Mouse (Mus musculus) neural tube, embryonic 14.5 days (tissue): ENCODE measurements around the gene Slfnl1. TPM values are rescaled to one million over a fixed set of nuclear protein-coding genes. Genes with fewer than 3 reads are reported as not detected.

Experiments
- ATAC-seq: fragments of 200-750 bp; cut with Nextera tagmentation; 2 replicates; pipeline ENCODE4 v1.8.0; 2017; ENCODE audit warnings: low read depth, mild to moderate bottlenecking, moderate TSS enrichment, moderate library complexity
- H3K27ac ChIP-seq: fragments of 300-500 bp; sonication (generic); 2 replicates; pipeline ENCODE4 v1.5.1; 2014; ENCODE audit warnings: low read depth, mild to moderate bottlenecking, control low read depth, low read length, moderate library complexity, mixed read lengths
- H3K27me3 ChIP-seq: fragments of 300-500 bp; sonication (generic); 2 replicates; pipeline ENCODE4 v1.6.1; 2014; ENCODE audit warnings: low read length; ENCODE audit not compliant: control insufficient read depth, insufficient read depth
- H3K36me3 ChIP-seq: fragments of 300-500 bp; sonication (generic); 2 replicates; pipeline ENCODE4 v1.6.1; 2014; ENCODE audit warnings: low read length, mixed read lengths; ENCODE audit not compliant: control insufficient read depth, insufficient read depth
- H3K4me1 ChIP-seq: fragments of 300-500 bp; sonication (generic); 2 replicates; pipeline ENCODE4 v1.6.1; 2014; ENCODE audit warnings: low read length; ENCODE audit not compliant: control insufficient read depth, insufficient read depth
- H3K4me2 ChIP-seq: fragments of 300-500 bp; sonication (generic); 2 replicates; pipeline ENCODE4 v1.6.1; 2014; ENCODE audit warnings: mild to moderate bottlenecking, low read depth, low read length, control low read depth
- H3K4me3 ChIP-seq: fragments of 300-500 bp; sonication (generic); 2 replicates; pipeline ENCODE4 v1.5.1; 2014; ENCODE audit warnings: low read depth, low read length, control low read depth, mixed read lengths
- H3K9ac ChIP-seq: fragments of 300-500 bp; sonication (generic); replicated peaks from 2 replicates; pipeline ENCODE4 v1.6.1; 2014; ENCODE audit warnings: low read depth, mild to moderate bottlenecking, control low read depth, low read length, mixed read lengths
- H3K9me3 ChIP-seq: fragments of 300-500 bp; sonication (generic); 2 replicates; pipeline ENCODE4 v1.6.1; 2016; ENCODE audit warnings: low read length; ENCODE audit not compliant: control insufficient read depth
- WGBS: fragments of 180-500 bp; shearing (Covaris S2); extraction: QIAGEN DNeasy Blood & Tissue Kit; methylation state at CpG from one replicate; pipeline ENCODE4 v1.1.7; 2014; 5-methylcytosine and 5-hydroxymethylcytosine counted together
- polyA plus RNA-seq: library from polyadenylated mRNA; unstranded; fragments of >200 nt; fragmentation: Nextera tagmentation; extraction: Ambion mirVana; gene quantifications from 2 replicates; pipeline ENCODE4 v1.2.1, GENCODE M21; 2014

Gene Slfnl1
- polyA plus RNA-seq, 1 experiment from 2014 or later = 0.15 TPM

GRCm38 (mm10) chr4:120523092-120523491, 8.9 kb upstream of the Slfnl1 start:
- H3K27me3 ChIP-seq = no peaks in the 10 kb centered on the region
- WGBS = over 99% methylated on average over 3 of the region's 3 CpGs
- no peak for ATAC-seq
- no peaks in the 10 kb centered on the region for H3K4me1 ChIP-seq
- no peaks in the 10 kb centered on the region for H3K9me3 ChIP-seq
- H3K36me3 ChIP-seq = peaks cover 56% of the 10 kb centered on the region
- no peak overlapping the region for H3K4me2 ChIP-seq
- no peak overlapping the region for H3K4me3 ChIP-seq
- no peak overlapping the region for H3K9ac ChIP-seq
- H3K27ac ChIP-seq = no peak overlapping the region

- Histone ChIP-seq H3K9me3 (no peaks in the 10 kb centered on the region), H3K27me3 (no peaks in the 10 kb centered on the region), H3K4me3 (no peak overlapping the region), H3K36me3 (peaks cover 51% of the 10 kb centered on the region), H3K4me1 (no peaks in the 10 kb centered on the region), H3K27ac (no peak overlapping the region), H3K4me2 (no peak overlapping the region), H3K9ac (no peak overlapping the region)
- WGBS = 89% methylated on average over 9 of the region's 9 CpGs
- ATAC-seq = no peak
Measured at GRCm38 (mm10) chr4:120528171-120528570, 3.9 kb upstream of the Slfnl1 start.

DNA sequence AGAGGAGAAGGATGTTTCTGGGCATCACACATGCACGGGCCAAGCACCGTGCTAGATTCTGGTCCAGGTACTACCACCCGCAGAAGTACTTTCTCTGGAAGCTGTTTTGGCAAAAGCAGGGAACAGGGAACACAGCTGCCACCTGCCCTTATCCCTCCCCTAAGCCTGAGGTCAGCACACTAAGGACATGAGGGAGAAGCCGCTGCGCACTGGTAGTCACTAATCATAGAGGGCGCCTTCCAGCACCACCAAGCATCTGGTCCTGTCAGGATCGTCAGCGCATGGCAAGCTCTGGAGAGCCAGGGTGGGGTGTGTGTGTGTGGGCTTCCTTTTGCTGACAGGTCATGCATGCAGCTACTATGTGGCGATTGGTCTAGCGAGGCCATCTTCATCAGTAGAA, 6.6 kb downstream of the Slfnl1 start:
- peaks cover 46% of the 10 kb centered on the region for H3K36me3 ChIP-seq
- no peak overlapping the region for H3K9ac ChIP-seq
- WGBS = 96% methylated on average over 10 of the region's 10 CpGs
- no peak overlapping the region for H3K27ac ChIP-seq
- H3K4me2 ChIP-seq = no peak overlapping the region
- H3K9me3 ChIP-seq = no peaks in the 10 kb centered on the region
- H3K4me3 ChIP-seq = no peak overlapping the region
- no peak for ATAC-seq
- no peaks in the 10 kb centered on the region for H3K27me3 ChIP-seq
- no peaks in the 10 kb centered on the region for H3K4me1 ChIP-seq

GRCm38 (mm10) chr4:120544896-120545295, 12.9 kb downstream of the Slfnl1 start:
- no peak overlapping the region for H3K4me3 ChIP-seq
- no peaks in the 10 kb centered on the region for H3K4me1 ChIP-seq
- no peaks in the 10 kb centered on the region for H3K9me3 ChIP-seq
- no peak overlapping the region for H3K4me2 ChIP-seq
- 85% methylated on average over 1 of the region's 1 CpGs for WGBS
- H3K27me3 ChIP-seq = no peaks in the 10 kb centered on the region
- H3K27ac ChIP-seq = no peak overlapping the region
- ATAC-seq = no peak
- peaks cover 65% of the 10 kb centered on the region for H3K36me3 ChIP-seq
- no peak overlapping the region for H3K9ac ChIP-seq

GRCm38 (mm10) chr4:120556592-120556991, 24.6 kb downstream of the Slfnl1 start:
- Histone ChIP-seq H3K9ac (no peak overlapping the region), H3K36me3 (peaks cover 58% of the 10 kb centered on the region)
- WGBS = 94% methylated on average over 6 of the region's 6 CpGs

GRCm38 (mm10) chr4:120565726-120566125, 33.7 kb downstream of the Slfnl1 start:
- Histone ChIP-seq H3K27ac (no peak overlapping the region), H3K4me2 (no peak overlapping the region), H3K27me3 (no peaks in the 10 kb centered on the region), H3K9me3 (no peaks in the 10 kb centered on the region), H3K36me3 (peaks cover 5% of the 10 kb centered on the region), H3K4me3 (no peak overlapping the region), H3K9ac (no peak overlapping the region), H3K4me1 (peaks cover 16% of the 10 kb centered on the region)
- 55% methylated on average over 2 of the region's 2 CpGs for WGBS
- no peak for ATAC-seq

More at GRCm38 (mm10) chr4:120556592-120556991, 24.6 kb downstream of the Slfnl1 start:
- Histone ChIP-seq H3K4me3 (no peak overlapping the region), H3K27me3 (no peaks in the 10 kb centered on the region), H3K4me2 (no peak overlapping the region), H3K4me1 (no peaks in the 10 kb centered on the region), H3K9me3 (no peaks in the 10 kb centered on the region), H3K27ac (no peak overlapping the region)
- no peak for ATAC-seq

DNA sequence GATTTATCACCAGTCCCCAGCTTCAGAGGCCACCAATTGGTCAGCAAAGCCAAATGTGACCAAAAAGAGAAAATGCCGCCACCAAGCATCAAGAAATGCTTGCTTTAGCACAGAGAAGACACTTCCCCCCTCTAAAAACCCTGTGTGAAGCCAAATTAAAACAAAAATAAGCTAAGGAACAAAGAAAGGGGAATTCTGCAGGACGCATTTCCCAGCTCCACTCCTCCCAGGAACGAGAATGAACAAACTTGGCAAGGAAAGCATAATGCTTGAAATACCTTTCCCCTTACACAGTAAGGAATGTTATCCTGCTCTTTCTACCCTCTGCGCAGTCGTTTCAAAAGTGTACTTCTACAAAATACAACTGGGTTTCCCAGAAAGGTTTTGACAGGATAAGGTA, 36.0 kb downstream of the Slfnl1 start:
- Histone ChIP-seq H3K9ac (no peak overlapping the region), H3K4me2 (0 out of 2 replicates have a peak overlapping the region, but pooled peaks have one; percentile 11), H3K27me3 (no peaks in the 10 kb centered on the region), H3K4me3 (no peak overlapping the region), H3K4me1 (peaks cover 19% of the 10 kb centered on the region), H3K9me3 (no peaks in the 10 kb centered on the region), H3K27ac (no peak overlapping the region), H3K36me3 (peaks cover 5% of the 10 kb centered on the region)
- ATAC-seq = no peak
- WGBS = 50% methylated on average over 5 of the region's 5 CpGs

DNA sequence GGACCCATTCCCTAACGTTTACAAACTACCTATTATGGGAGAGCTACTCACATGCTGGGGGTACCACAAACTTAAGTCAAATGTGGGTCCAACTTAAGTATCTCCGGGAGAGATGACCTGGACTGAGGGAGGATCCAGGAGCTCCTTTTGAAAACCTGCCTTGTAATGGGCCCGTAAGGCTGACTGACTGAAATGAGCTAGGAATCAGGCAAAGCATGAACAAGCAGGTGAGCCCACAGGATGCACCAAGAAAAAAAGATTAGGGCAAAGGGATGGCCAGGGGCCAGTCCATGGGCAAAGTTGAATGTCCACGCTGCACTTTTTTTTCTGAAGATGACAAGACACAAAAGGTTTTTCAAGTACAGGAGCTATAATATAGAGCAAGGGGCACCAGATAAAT, 37.0 kb downstream of the Slfnl1 start:
- Histone ChIP-seq H3K27me3 (no peaks in the 10 kb centered on the region), H3K36me3 (peaks cover 5% of the 10 kb centered on the region), H3K9me3 (no peaks in the 10 kb centered on the region), H3K4me3 (peak overlapping the region; percentile 77), H3K9ac (peak overlapping the region; percentile 94), H3K4me2 (peak overlapping the region; percentile 83), H3K4me1 (peaks cover 19% of the 10 kb centered on the region), H3K27ac (peak overlapping the region; percentile 93; the same call in 1 of the 2 replicates)
- ATAC-seq = no peak
- 5% methylated on average over 4 of the region's 4 CpGs for WGBS

- ATAC-seq = peak; percentile 97
- Histone ChIP-seq H3K9me3 (no peaks in the 10 kb centered on the region), H3K27me3 (no peaks in the 10 kb centered on the region), H3K27ac (peak within 1 kb of the TSS; percentile 93), H3K36me3 (peaks cover under 1% of the 10 kb centered on the region; the same call in 1 of the 2 replicates), H3K4me2 (peak within 1 kb of the TSS; percentile 83), H3K9ac (peak within 1 kb of the TSS; percentile 94), H3K4me3 (peak within 1 kb of the TSS; percentile 77), H3K4me1 (peaks cover 19% of the 10 kb centered on the region)
- under 1% methylated on average over 93 of the region's 97 CpGs for WGBS
Measured at GRCm38 (mm10) chr4:120569486-120570437, 37.7 kb downstream of the Slfnl1 start, which contains the start of gene Ctps. Ctps (minus strand) TSS chr4:120570276.
